Mouse (Mus musculus) hindbrain, embryonic 11.5 days (tissue): ENCODE data around the gene Cntn4. TPM values are rescaled to one million over a fixed set of nuclear protein-coding genes. Genes with fewer than 3 reads are reported as not detected.

Experiments used
- ATAC-seq: fragments of 200-750 bp; cut with Nextera tagmentation; 2 replicates; pipeline ENCODE4 v1.8.0; 2017; ENCODE audit warnings: mild to moderate bottlenecking, moderate TSS enrichment, moderate library complexity; ENCODE audit not compliant: low FRiP score
- DNase-seq: peaks from one replicate; pipeline ENCODE4 v3.0.0-alpha.2; 2015; ENCODE audit warnings: low spot score
- H3K27ac ChIP-seq: fragments of 300-500 bp; sonication (generic); 2 replicates; pipeline ENCODE4 v1.5.1; 2014; ENCODE audit warnings: mild to moderate bottlenecking, low read depth, low read length
- H3K27me3 ChIP-seq: fragments of 300-500 bp; sonication (generic); 2 replicates; pipeline ENCODE4 v1.6.1; 2014; ENCODE audit warnings: mild to moderate bottlenecking, low read length, moderate library complexity, mixed read lengths; ENCODE audit not compliant: control insufficient read depth, insufficient read depth
- H3K36me3 ChIP-seq: fragments of 300-500 bp; sonication (generic); 2 replicates; pipeline ENCODE4 v1.6.1; 2014; ENCODE audit warnings: mild to moderate bottlenecking, low read length, moderate library complexity, mixed read lengths; ENCODE audit not compliant: control insufficient read depth, insufficient read depth
- H3K4me1 ChIP-seq: fragments of 300-500 bp; sonication (generic); replicated peaks from 2 replicates; pipeline ENCODE4 v1.6.1; 2014; ENCODE audit warnings: low read length, mixed read lengths; ENCODE audit not compliant: control insufficient read depth, insufficient read depth
- H3K4me2 ChIP-seq: fragments of 300-500 bp; sonication (generic); replicated peaks from 2 replicates; pipeline ENCODE4 v1.6.1; 2014; ENCODE audit warnings: mild to moderate bottlenecking, low read depth, low read length
- H3K4me3 ChIP-seq: fragments of 300-500 bp; sonication (generic); 2 replicates; pipeline ENCODE4 v1.5.1; 2014; ENCODE audit warnings: low read depth, low read length
- H3K9ac ChIP-seq: fragments of 300-500 bp; sonication (generic); 2 replicates; pipeline ENCODE4 v1.6.1; 2014; ENCODE audit warnings: low read depth, low read length
- H3K9me3 ChIP-seq: fragments of 300-500 bp; sonication (generic); 2 replicates; pipeline ENCODE4 v1.6.1; 2016; ENCODE audit warnings: low read length; ENCODE audit not compliant: control insufficient read depth
- WGBS: fragments of 180-500 bp; shearing (Covaris S2); extraction: QIAGEN DNeasy Blood & Tissue Kit; methylation state at CpG from one replicate; pipeline ENCODE4 v1.1.7; 2014; 5-methylcytosine and 5-hydroxymethylcytosine counted together
- polyA plus RNA-seq: library from polyadenylated mRNA; unstranded; fragments of >200 nt; fragmentation: Nextera tagmentation; extraction: Ambion mirVana; gene quantifications from 2 replicates; pipeline ENCODE4 v1.2.1, GENCODE M21; 2014

Gene Cntn4
- polyA plus RNA-seq, 1 experiment from 2014 or later, result 1.7 TPM

DNA sequence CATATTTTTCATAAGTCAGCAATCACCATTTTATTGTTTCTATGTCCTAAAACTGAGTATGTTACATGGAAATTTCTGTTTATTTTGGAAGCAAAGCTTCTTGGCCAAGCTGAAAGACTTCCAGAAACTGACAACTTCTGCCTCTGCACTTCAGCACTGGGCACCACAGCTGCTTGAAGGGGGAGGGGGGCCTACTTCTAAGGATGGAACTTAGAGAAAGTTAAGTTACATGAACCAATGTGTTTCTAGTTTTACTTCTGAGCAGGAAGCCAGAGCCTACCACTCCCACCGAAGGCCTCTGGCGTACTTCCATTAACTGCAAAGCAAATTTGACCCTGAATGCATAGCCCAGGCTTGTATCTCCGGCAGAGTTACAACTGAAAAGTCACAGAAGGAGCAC lies 749.2 kb downstream of the Cntn4 start:
- Histone ChIP-seq H3K9ac (no peak overlapping the region), H3K4me3 (no peak overlapping the region), H3K4me1 (no peaks in the 10 kb centered on the region), H3K9me3 (no peaks in the 10 kb centered on the region), H3K36me3 (no peaks in the 10 kb centered on the region), H3K27me3 (no peaks in the 10 kb centered on the region), H3K27ac (no peak overlapping the region), H3K4me2 (no peak overlapping the region)
- ATAC-seq, result no peak
- no peak for DNase-seq
- 78% methylated on average over 3 of the region's 3 CpGs for WGBS

DNA sequence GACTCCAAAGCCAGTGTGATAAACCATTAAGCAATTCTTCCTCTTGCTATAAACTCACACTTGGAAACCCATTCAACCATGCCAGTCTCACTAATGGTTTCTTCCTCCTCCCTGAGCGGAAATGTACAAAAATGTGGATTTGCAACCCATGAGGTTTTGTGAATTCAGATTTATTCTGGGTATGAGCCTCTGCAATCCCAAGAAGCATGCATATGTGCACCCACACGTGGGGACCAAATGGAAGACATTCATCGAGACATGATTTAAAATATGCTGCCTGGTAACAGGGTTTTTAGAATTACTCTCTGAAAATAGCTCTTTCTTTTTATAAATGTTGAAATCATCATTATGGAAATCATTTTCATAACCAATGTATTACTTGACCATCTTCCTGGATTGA lies 754.0 kb downstream of the Cntn4 start:
- Histone ChIP-seq H3K36me3 (no peaks in the 10 kb centered on the region), H3K27ac (no peak overlapping the region)
- 83% methylated on average over 3 of the region's 3 CpGs for WGBS

DNA sequence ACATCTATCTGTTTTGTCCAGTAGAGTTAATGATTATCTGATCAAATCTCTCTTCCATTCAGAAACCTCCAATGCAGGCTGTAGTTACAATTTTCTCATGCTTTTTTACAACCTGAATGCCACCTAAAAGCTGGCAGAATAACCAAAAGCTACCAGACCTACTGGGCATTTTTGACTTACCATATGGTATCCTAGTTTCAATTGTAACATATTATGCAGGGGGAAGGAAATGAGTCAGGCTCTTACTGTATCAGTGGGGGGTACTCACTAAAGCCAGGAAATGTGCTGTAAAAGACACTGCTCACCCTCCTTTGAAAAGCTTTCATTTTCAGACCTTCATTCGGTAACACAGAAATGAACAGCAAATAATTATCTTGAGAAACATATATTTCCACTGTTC lies 763.3 kb downstream of the Cntn4 start:
- Histone ChIP-seq H3K9me3 (no peaks in the 10 kb centered on the region), H3K27ac (no peak overlapping the region), H3K9ac (no peak overlapping the region), H3K27me3 (no peaks in the 10 kb centered on the region), H3K4me2 (no peak overlapping the region), H3K4me3 (no peak overlapping the region), H3K36me3 (no peaks in the 10 kb centered on the region), H3K4me1 (no peaks in the 10 kb centered on the region)
- DNase-seq (no peak), ATAC-seq (no peak)
- WGBS, result 73% methylated on average over 1 of the region's 1 CpGs

More for the DNA sequence above, 754.0 kb downstream of the Cntn4 start:
- H3K9ac ChIP-seq, result no peak overlapping the region
- no peak overlapping the region for H3K4me3 ChIP-seq
- H3K4me1 ChIP-seq, result no peaks in the 10 kb centered on the region
- no peak overlapping the region for H3K4me2 ChIP-seq
- DNase-seq (no peak), ATAC-seq (no peak)
- no peaks in the 10 kb centered on the region for H3K27me3 ChIP-seq
- no peaks in the 10 kb centered on the region for H3K9me3 ChIP-seq

DNA sequence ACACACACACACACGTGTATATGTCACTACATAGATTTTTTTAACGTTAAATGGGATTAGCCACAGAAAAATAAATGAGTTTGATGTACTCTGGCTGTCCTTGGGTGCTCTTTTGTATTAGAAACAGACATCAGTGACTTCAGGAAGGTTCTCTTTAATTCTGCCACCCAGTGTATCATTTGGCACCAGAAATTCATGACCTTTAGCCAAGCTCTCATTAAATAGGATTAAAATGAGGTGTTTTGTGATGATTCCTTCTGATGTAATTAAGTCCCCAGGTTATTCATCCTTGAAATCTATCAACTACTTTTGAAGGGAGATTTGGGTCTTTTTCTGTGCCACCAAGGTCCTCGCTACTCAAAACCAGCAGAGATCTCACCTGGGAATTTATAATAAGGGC lies 763.8 kb downstream of the Cntn4 start:
- Histone ChIP-seq H3K4me2 (no peak overlapping the region), H3K27ac (no peak overlapping the region), H3K36me3 (no peaks in the 10 kb centered on the region), H3K4me3 (no peak overlapping the region), H3K9ac (no peak overlapping the region), H3K4me1 (no peaks in the 10 kb centered on the region), H3K27me3 (no peaks in the 10 kb centered on the region), H3K9me3 (no peaks in the 10 kb centered on the region)
- 78% methylated on average over 3 of the region's 3 CpGs for WGBS
- DNase-seq (no peak), ATAC-seq (no peak)

DNA sequence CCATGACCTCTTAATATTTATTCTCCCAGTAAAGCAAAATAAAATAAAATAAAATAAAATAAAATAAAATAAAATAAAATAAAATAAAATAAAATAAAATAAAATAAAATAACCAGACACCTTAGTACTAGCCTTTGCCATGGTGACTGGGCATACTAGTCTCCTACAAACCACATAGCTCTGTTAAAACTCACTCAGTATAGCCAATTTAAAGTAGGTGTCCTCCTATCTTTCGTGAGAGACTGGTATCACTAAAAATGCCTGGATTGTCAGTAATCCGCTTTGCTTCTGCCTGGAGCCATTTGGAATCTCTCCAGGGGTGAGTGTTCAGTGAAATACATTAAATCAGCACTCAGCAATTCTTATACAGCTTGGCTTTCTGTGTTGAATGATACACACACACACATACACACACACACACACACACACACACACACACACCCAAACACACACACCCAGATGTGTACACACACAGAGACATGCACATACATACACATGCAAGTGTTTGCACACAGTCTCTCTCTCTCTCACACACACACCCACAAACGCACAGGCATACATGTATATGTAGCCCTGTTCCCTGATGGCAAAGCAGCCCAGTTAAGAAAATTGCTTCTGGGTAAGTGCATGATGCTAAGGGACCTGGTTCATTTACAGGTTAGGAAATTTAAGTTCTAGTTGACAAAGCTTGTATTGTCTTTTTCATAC lies 776.8 kb downstream of the Cntn4 start:
- no peak overlapping the region for H3K9ac ChIP-seq
- H3K9me3 ChIP-seq, result no peaks in the 10 kb centered on the region
- H3K4me1 ChIP-seq, result no peaks in the 10 kb centered on the region
- H3K27me3 ChIP-seq, result no peaks in the 10 kb centered on the region
- WGBS, result 87% methylated on average over 3 of the region's 3 CpGs
- DNase-seq (no peak), ATAC-seq (no peak)
- no peak overlapping the region for H3K4me3 ChIP-seq
- H3K27ac ChIP-seq, result no peak overlapping the region
- no peaks in the 10 kb centered on the region for H3K36me3 ChIP-seq
- H3K4me2 ChIP-seq, result no peak overlapping the region

DNA sequence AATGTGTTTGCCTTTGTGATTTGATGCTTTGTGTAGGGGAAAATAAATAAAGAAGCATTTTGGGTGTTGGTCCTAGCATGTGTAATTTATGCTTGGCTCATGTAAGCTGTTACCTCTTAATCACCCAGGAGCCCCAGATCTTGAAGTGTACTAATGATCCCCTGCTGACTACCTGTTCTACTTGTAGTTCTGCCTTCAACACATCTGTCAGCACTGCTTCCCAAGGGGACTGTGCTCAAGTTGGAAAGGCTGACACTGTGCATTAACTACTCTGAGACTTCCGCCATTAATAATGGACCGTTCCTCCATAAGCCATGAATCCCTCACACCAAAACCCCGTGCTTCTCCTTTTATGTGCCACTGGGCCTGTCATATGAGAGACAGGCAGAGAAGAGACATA lies 778.2 kb downstream of the Cntn4 start:
- Histone ChIP-seq H3K9me3 (no peaks in the 10 kb centered on the region), H3K9ac (no peak overlapping the region), H3K27ac (no peak overlapping the region), H3K36me3 (no peaks in the 10 kb centered on the region), H3K4me2 (no peak overlapping the region), H3K4me1 (no peaks in the 10 kb centered on the region), H3K4me3 (no peak overlapping the region), H3K27me3 (no peaks in the 10 kb centered on the region)
- DNase-seq (no peak), ATAC-seq (peak; percentile 35; the same call in 1 of the 2 replicates)
- 83% methylated on average over 3 of the region's 3 CpGs for WGBS

DNA sequence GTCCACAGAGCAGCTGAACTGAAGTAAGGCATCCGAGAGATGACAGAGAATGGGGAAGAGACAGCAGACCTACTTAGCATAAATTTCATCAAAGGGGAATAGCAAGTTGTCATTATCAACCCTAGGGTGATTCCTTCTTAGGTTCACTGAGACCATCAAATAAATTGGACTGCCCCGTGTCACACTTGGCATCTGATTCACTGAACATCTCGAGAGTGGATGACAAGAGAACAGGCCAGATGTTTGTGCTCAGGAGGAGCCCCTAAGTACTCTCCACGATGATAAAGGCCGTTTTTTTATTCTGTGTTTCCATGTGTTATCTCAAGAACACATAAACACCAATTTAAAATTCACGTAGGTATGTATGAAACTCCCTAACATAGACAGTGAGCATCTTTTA lies 780.7 kb downstream of the Cntn4 start:
- no peaks in the 10 kb centered on the region for H3K4me1 ChIP-seq
- no peak overlapping the region for H3K27ac ChIP-seq
- ATAC-seq, result no peak
- H3K4me3 ChIP-seq, result no peak overlapping the region
- H3K27me3 ChIP-seq, result no peaks in the 10 kb centered on the region
- no peak overlapping the region for H3K4me2 ChIP-seq
- no peaks in the 10 kb centered on the region for H3K36me3 ChIP-seq
- no peak for DNase-seq
- no peak overlapping the region for H3K9ac ChIP-seq
- H3K9me3 ChIP-seq, result no peaks in the 10 kb centered on the region
- WGBS, result 84% methylated on average over 6 of the region's 6 CpGs

DNA sequence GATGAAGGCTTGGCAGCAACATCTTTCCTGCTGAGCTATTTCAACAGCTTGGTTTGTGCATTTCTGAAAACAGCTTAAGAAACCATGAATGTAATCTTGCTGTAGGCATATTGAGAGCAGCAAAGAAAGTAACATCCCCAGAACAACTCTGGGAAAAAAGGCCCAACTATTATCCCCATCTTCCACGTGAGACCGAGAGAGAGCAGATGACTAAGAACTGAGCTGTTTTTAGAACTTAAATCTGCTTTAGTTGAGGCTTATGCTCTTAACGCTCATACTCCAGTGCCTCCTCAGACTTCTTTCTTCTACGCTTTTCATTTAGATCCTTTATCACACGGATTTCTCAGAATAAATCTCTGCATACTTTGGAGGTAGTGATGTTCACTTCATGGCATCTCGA lies 784.9 kb downstream of the Cntn4 start:
- WGBS, result 91% methylated on average over 6 of the region's 6 CpGs
- Histone ChIP-seq H3K4me2 (no peak overlapping the region), H3K27me3 (no peaks in the 10 kb centered on the region), H3K36me3 (no peaks in the 10 kb centered on the region), H3K4me1 (no peaks in the 10 kb centered on the region), H3K27ac (no peak overlapping the region), H3K9me3 (no peaks in the 10 kb centered on the region), H3K9ac (no peak overlapping the region), H3K4me3 (no peak overlapping the region)
- ATAC-seq, result no peak
- DNase-seq, result no peak

DNA sequence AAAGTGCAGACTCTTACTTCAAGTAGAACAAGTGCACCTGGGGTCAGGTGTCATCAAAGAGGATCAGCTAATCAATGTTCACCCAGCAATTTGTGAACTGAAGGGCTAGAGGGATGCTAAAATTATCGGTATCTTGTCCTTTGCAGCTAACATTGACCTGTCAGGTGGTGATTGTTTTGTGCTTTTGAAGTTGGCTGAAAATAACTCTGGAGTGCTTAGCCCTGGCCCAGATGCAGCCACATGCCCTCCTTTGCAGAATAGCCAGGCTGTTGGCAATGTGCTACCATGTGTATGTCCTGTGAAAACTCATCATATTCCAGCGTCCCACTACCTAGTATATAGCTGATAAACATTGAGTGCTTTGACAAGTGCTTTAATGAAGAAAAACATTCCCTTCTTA lies 786.4 kb downstream of the Cntn4 start:
- Histone ChIP-seq H3K27me3 (no peaks in the 10 kb centered on the region), H3K9ac (no peak overlapping the region), H3K4me2 (no peak overlapping the region), H3K9me3 (no peaks in the 10 kb centered on the region), H3K36me3 (no peaks in the 10 kb centered on the region), H3K4me1 (no peaks in the 10 kb centered on the region), H3K27ac (no peak overlapping the region), H3K4me3 (no peak overlapping the region)
- ATAC-seq (no peak), DNase-seq (no peak)
- WGBS, result 90% methylated on average over 2 of the region's 2 CpGs
